Mouse (Mus musculus): ENCODE results near the gene Myo7a. TPM values are rescaled to one million over a fixed set of nuclear protein-coding genes. Genes with fewer than 3 reads are reported as not detected.

Myo7a gene
- polyA plus RNA-seq, 1 experiment from 2014 or later: 18.9 TPM

GRCm38 (mm10) chr7:98111233-98111632 is 8.1 kb downstream of the Myo7a start:
- Histone ChIP-seq H3K9me3 (no peaks in the 10 kb centered on the region), H3K27ac (no peak overlapping the region), H3K4me2 (peak overlapping the region; percentile 48), H3K9ac (no peak overlapping the region), H3K36me3 (replicated peaks) (no peaks in the 10 kb centered on the region), H3K27me3 (peaks cover 34% of the 10 kb centered on the region), H3K4me1 (peaks cover 6% of the 10 kb centered on the region), H3K4me3 (replicated peaks) (peak overlapping the region; percentile 19)
- WGBS: 10% methylated on average over 25 of the region's 25 CpGs
- no peak for ATAC-seq (ENCODE audit: low FRiP score)

GRCm38 (mm10) chr7:98109771-98110170 is 9.6 kb downstream of the Myo7a start:
- Histone ChIP-seq H3K4me2 (no peak overlapping the region), H3K27ac (no peak overlapping the region), H3K4me1 (peaks cover 6% of the 10 kb centered on the region), H3K9ac (no peak overlapping the region), H3K4me3 (replicated peaks) (no peak overlapping the region), H3K27me3 (peaks cover 34% of the 10 kb centered on the region), H3K9me3 (no peaks in the 10 kb centered on the region), H3K36me3 (replicated peaks) (no peaks in the 10 kb centered on the region)
- 81% methylated on average over 4 of the region's 4 CpGs for WGBS
- no peak for ATAC-seq (ENCODE audit: low FRiP score)

DNA sequence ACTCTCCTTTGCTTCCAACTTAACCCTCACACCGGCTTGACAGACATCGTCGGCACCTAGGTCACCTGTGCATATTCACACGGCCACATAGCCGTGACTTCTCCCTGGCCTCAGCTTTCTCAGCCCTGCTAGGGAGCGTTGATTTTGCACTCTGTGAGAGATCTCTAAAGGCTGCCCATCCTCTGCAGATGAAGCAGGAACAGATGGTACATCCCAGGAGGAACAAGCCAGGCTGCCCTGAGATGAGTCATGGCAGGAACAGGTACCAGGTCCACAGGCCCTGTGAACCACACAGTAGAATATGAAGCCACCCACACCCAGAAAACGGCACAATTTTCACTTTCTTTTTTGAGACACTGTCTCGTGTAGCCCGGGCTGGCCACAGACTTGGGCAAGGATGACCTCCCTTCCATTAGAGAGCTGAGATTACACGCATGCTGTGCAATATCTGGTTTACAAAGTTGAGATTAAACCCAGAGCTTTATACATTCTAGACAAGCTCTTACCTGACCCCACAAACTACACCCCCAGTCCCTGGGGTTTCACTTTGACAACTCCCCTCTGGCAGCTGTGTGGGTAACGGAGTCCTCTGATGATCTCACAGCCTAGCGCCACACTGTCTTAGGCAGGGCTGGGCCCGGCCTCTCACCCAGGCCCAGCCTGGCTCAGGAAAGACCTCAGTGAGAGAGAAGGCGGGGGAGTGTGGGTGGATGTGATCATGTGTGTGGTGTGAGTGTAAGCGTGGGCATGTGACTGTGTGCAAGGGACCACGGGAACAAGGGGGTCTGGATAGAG is 10.5 kb downstream of the Myo7a start:
- H3K9ac ChIP-seq: 0 out of 2 replicates have a peak overlapping the region, but pooled peaks have one; percentile 4
- 0 out of 2 replicates have a peak, but pooled peaks have one; percentile 41 for ATAC-seq (ENCODE audit: low FRiP score)
- no peak overlapping the region for H3K27ac ChIP-seq
- no peaks in the 10 kb centered on the region for H3K9me3 ChIP-seq
- H3K4me3 ChIP-seq (replicated peaks): no peak overlapping the region
- no peak overlapping the region for H3K4me2 ChIP-seq
- WGBS: 83% methylated on average over 16 of the region's 16 CpGs
- peaks cover 6% of the 10 kb centered on the region for H3K4me1 ChIP-seq
- peaks cover 34% of the 10 kb centered on the region for H3K27me3 ChIP-seq
- H3K36me3 ChIP-seq (replicated peaks): no peaks in the 10 kb centered on the region

- no peak for ATAC-seq (ENCODE audit: low FRiP score)
- no peak overlapping the region for H3K4me2 ChIP-seq
- no peaks in the 10 kb centered on the region for H3K9me3 ChIP-seq
- no peak overlapping the region for H3K4me3 ChIP-seq (replicated peaks)
- no peaks in the 10 kb centered on the region for H3K36me3 ChIP-seq (replicated peaks)
- H3K9ac ChIP-seq: no peak overlapping the region
- peaks cover 12% of the 10 kb centered on the region for H3K4me1 ChIP-seq
- WGBS: 90% methylated on average over 7 of the region's 7 CpGs
- peaks cover 15% of the 10 kb centered on the region for H3K27me3 ChIP-seq
- no peak overlapping the region for H3K27ac ChIP-seq
Measured at GRCm38 (mm10) chr7:98106272-98106671, 13.1 kb downstream of the Myo7a start.

DNA sequence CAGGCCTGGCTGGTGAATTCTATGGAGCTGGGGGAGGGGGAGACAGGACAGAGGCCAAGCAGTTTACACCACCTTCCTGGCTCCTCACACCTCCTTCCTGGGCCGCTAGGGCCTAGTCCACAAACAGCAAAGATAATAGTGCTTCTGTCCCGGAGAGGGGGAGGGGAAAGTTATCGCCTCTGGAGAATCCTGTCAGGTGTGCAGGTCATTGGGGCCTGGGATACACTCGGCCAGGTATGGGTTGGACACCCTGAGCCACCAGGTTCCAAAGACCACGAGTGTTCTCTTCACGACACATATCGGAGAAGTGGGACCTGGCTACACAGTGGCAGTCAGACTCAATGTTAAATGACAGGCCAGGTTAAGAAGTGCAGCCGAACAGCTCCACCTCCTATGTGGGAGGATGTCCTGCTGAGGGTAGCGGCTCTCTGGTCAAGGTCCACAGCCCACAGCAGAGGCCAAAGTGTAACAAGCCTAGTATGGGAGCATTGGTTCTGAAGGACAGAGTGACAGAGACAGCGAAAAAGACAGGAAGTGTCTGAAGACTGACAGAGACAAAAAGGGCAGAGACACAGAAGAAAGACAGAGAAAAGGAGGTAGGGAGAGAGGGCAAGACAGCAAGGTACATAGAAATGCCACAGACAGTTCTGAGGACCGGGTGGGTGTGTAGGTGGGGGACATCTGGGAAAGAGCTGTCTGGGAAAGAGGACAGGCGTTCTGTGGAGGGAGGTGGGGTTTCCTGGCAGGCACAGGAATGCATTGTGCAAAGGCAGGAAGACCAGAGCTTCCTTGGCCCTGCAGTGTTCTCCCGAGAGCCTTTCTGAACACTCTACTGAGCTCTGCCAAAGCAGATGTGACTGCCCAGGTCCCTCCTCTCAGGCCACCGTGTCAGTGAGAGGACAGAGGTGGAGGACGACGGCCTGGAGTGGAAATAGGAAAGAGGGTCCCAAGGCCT is 14.6 kb downstream of the Myo7a start:
- WGBS: 70% methylated on average over 16 of the region's 16 CpGs
- H3K4me1 ChIP-seq: peaks cover 9% of the 10 kb centered on the region
- no peaks in the 10 kb centered on the region for H3K36me3 ChIP-seq (replicated peaks)
- no peak overlapping the region for H3K27ac ChIP-seq
- H3K9me3 ChIP-seq: no peaks in the 10 kb centered on the region
- H3K4me2 ChIP-seq: no peak overlapping the region
- ATAC-seq (ENCODE audit: low FRiP score): no peak
- no peak overlapping the region for H3K9ac ChIP-seq
- H3K4me3 ChIP-seq (replicated peaks): no peak overlapping the region
- H3K27me3 ChIP-seq: 0 out of 2 replicates have a peak, but pooled peaks cover under 1% of the 10 kb centered on the region

DNA sequence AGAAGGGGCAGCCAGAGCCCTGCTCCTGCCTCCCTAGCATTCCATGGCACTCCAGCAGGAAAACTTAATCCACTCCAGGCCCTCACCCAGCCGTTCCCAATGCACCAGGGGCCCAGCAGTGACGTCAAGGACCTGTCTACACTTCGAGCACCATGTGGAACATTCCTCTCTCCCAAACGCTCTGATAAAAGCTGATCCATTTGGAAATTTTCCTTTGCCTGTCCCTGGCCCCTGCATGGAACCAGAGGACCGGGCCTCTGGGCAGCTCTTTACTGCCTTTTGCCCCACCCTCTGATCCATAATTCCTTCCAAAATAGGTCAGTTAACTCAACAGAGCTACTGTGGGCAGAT is 15.4 kb downstream of the Myo7a start:
- H3K36me3 ChIP-seq (replicated peaks): no peaks in the 10 kb centered on the region
- 82% methylated on average over 5 of the region's 5 CpGs for WGBS
- no peaks in the 10 kb centered on the region for H3K27me3 ChIP-seq
- no peak overlapping the region for H3K9ac ChIP-seq
- no peak overlapping the region for H3K4me2 ChIP-seq
- H3K9me3 ChIP-seq: no peaks in the 10 kb centered on the region
- no peak overlapping the region for H3K4me3 ChIP-seq (replicated peaks)
- ATAC-seq (ENCODE audit: low FRiP score): no peak; the same call in 1 of the 2 replicates
- H3K27ac ChIP-seq: no peak overlapping the region
- H3K4me1 ChIP-seq: peaks cover 9% of the 10 kb centered on the region

- ATAC-seq (ENCODE audit: low FRiP score): peak; percentile 81
- H3K4me3 ChIP-seq (replicated peaks): peak overlapping the region; percentile 30
- no peaks in the 10 kb centered on the region for H3K36me3 ChIP-seq (replicated peaks)
- peak overlapping the region; percentile 51; the same call in 1 of the 2 replicates for H3K9ac ChIP-seq
- H3K9me3 ChIP-seq: no peaks in the 10 kb centered on the region
- 18% methylated on average over 22 of the region's 26 CpGs for WGBS
- no peaks in the 10 kb centered on the region for H3K27me3 ChIP-seq
- peaks cover 9% of the 10 kb centered on the region for H3K4me1 ChIP-seq
- no peak overlapping the region for H3K27ac ChIP-seq
- peak overlapping the region; percentile 51 for H3K4me2 ChIP-seq
Measured at GRCm38 (mm10) chr7:98103002-98103941, 16.1 kb downstream of the Myo7a start.

- peak overlapping the region; percentile 30; the same call in 1 of the 2 replicates for H3K4me3 ChIP-seq (replicated peaks)
- peak overlapping the region; percentile 51; the same call in 1 of the 2 replicates for H3K4me2 ChIP-seq
- H3K27me3 ChIP-seq: no peaks in the 10 kb centered on the region
- H3K27ac ChIP-seq: no peak overlapping the region
- H3K9me3 ChIP-seq: no peaks in the 10 kb centered on the region
- ATAC-seq (ENCODE audit: low FRiP score): peak; percentile 21
- peaks cover 1% of the 10 kb centered on the region; the same call in 1 of the 2 replicates for H3K36me3 ChIP-seq (replicated peaks)
- 94% methylated on average over 11 of the region's 11 CpGs for WGBS
- peak overlapping the region; percentile 51; the same call in 1 of the 2 replicates for H3K9ac ChIP-seq
- H3K4me1 ChIP-seq: peaks cover 9% of the 10 kb centered on the region
Measured at GRCm38 (mm10) chr7:98102488-98102887, 16.8 kb downstream of the Myo7a start.

- H3K4me2 ChIP-seq: no peak overlapping the region
- 90% methylated on average over 8 of the region's 8 CpGs for WGBS
- no peaks in the 10 kb centered on the region for H3K27me3 ChIP-seq
- no peak overlapping the region for H3K9ac ChIP-seq
- peaks cover 4% of the 10 kb centered on the region; the same call in 1 of the 2 replicates for H3K4me1 ChIP-seq
- no peaks in the 10 kb centered on the region for H3K9me3 ChIP-seq
- ATAC-seq (ENCODE audit: low FRiP score): no peak
- H3K27ac ChIP-seq: no peak overlapping the region
- peaks cover 11% of the 10 kb centered on the region for H3K36me3 ChIP-seq (replicated peaks)
- H3K4me3 ChIP-seq (replicated peaks): no peak overlapping the region
Measured at GRCm38 (mm10) chr7:98097557-98097956, 21.8 kb downstream of the Myo7a start.

GRCm38 (mm10) chr7:98095852-98096251 is 23.5 kb downstream of the Myo7a start:
- Histone ChIP-seq H3K4me3 (replicated peaks) (no peak overlapping the region), H3K9ac (no peak overlapping the region), H3K4me2 (no peak overlapping the region), H3K9me3 (no peaks in the 10 kb centered on the region), H3K27me3 (no peaks in the 10 kb centered on the region), H3K4me1 (no peaks in the 10 kb centered on the region), H3K27ac (no peak overlapping the region), H3K36me3 (replicated peaks) (peaks cover 11% of the 10 kb centered on the region)
- no peak for ATAC-seq (ENCODE audit: low FRiP score)
- WGBS: 95% methylated on average over 4 of the region's 4 CpGs

DNA sequence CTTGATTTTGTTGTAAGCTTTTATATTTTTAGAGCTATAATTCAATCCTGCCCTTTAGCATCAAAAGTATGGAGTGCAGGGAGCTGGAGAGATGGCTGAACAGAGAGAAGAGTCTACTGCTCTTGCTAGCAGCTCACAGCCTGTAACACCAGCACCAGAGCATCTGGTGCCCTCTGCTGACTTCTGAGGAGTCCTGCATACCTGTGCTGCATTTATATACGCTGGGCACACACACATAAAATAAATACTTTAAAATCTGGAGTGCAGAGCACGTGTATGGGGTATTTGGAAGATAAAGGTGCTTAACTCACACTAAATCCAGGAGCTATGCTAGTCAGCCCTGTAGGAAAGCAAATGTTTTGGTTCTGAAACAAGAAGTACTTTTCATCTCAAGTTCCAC is 33.0 kb downstream of the Myo7a start:
- no peak overlapping the region for H3K9ac ChIP-seq
- no peaks in the 10 kb centered on the region for H3K9me3 ChIP-seq
- no peak for ATAC-seq (ENCODE audit: low FRiP score)
- no peaks in the 10 kb centered on the region for H3K36me3 ChIP-seq (replicated peaks)
- peaks cover 22% of the 10 kb centered on the region for H3K4me1 ChIP-seq
- H3K27me3 ChIP-seq: no peaks in the 10 kb centered on the region
- H3K4me2 ChIP-seq: no peak overlapping the region
- 57% methylated on average over 2 of the region's 2 CpGs for WGBS
- H3K4me3 ChIP-seq (replicated peaks): no peak overlapping the region
- H3K27ac ChIP-seq: no peak overlapping the region
